Mouse (Mus musculus) midbrain, postnatal 0 days (tissue): ENCODE measurements around the gene Hif3a. TPM values are rescaled to one million over a fixed set of nuclear protein-coding genes. Genes with fewer than 3 reads are reported as not detected.

Source experiments
- ATAC-seq: fragments of 200-750 bp; cut with Nextera tagmentation; 2 replicates; pipeline ENCODE4 v1.8.0; 2017; ENCODE audit warnings: moderate number of reproducible peaks, mild to moderate bottlenecking, moderate TSS enrichment, moderate library complexity; ENCODE audit not compliant: low FRiP score
- DNase-seq: peaks from one replicate; pipeline ENCODE4 v3.0.0-alpha.2; 2015; ENCODE audit warnings: low spot score
- H3K27ac ChIP-seq: fragments of 300-500 bp; sonication (generic); 2 replicates; pipeline ENCODE4 v1.5.1; 2014; ENCODE audit warnings: low read depth, mild to moderate bottlenecking, low read length, mixed read lengths
- H3K27me3 ChIP-seq: fragments of 300-500 bp; sonication (generic); 2 replicates; pipeline ENCODE4 v1.6.1; 2014; ENCODE audit warnings: low read length, control low read depth, mixed read lengths; ENCODE audit not compliant: insufficient read depth
- H3K36me3 ChIP-seq: fragments of 300-500 bp; sonication (generic); 2 replicates; pipeline ENCODE4 v1.6.1; 2014; ENCODE audit warnings: low read length, control low read depth, mixed read lengths; ENCODE audit not compliant: insufficient read depth
- H3K4me1 ChIP-seq: fragments of 300-500 bp; sonication (generic); 2 replicates; pipeline ENCODE4 v1.6.1; 2014; ENCODE audit warnings: mild to moderate bottlenecking, control low read depth, antibody characterized with exemption, low read length, mixed read lengths; ENCODE audit not compliant: insufficient read depth
- H3K4me2 ChIP-seq: fragments of 300-500 bp; sonication (generic); 2 replicates; pipeline ENCODE4 v1.6.1; 2014; ENCODE audit warnings: low read depth, mild to moderate bottlenecking, low read length, mixed read lengths; ENCODE audit not compliant: poor library complexity, severe bottlenecking
- H3K4me3 ChIP-seq: fragments of 300-500 bp; sonication (generic); 2 replicates; pipeline ENCODE4 v1.5.1; 2014; ENCODE audit warnings: low read depth, mild to moderate bottlenecking, low read length, moderate library complexity
- H3K9ac ChIP-seq: fragments of 300-500 bp; sonication (generic); replicated peaks from 2 replicates; pipeline ENCODE4 v1.6.1; 2014; ENCODE audit warnings: mild to moderate bottlenecking, low read length, moderate library complexity, mixed read lengths; ENCODE audit not compliant: poor library complexity, severe bottlenecking
- H3K9me3 ChIP-seq: fragments of 300-500 bp; sonication (generic); 2 replicates; pipeline ENCODE4 v1.6.1; 2016; ENCODE audit warnings: low read length, control low read depth
- CTCF ChIP-seq: IDR thresholded peaks from 2 replicates; pipeline ENCODE4 v1.5.1; 2016; ENCODE audit warnings: antibody characterized with exemption, mild to moderate bottlenecking
- WGBS: fragments of 180-500 bp; shearing (Covaris S2); extraction: QIAGEN DNeasy Blood & Tissue Kit; methylation state at CpG from one replicate; pipeline ENCODE4 v1.1.7; 2014; 5-methylcytosine and 5-hydroxymethylcytosine counted together
- polyA plus RNA-seq: library from polyadenylated mRNA; unstranded; fragments of >200 nt; fragmentation: Nextera tagmentation; extraction: Ambion mirVana; gene quantifications from 2 replicates; pipeline ENCODE4 v1.2.1, GENCODE M21; 2015
- total RNA-seq: library from RNA; depleted of rRNA; stranded (reverse); fragments of >200 nt; gene quantifications from 2 replicates; pipeline ENCODE4 v1.2.3, GENCODE M21; 2014

Gene Hif3a
- total and polyA plus RNA-seq, 2 experiments from 2014 or later: 2.7 to 13.6 TPM

DNA sequence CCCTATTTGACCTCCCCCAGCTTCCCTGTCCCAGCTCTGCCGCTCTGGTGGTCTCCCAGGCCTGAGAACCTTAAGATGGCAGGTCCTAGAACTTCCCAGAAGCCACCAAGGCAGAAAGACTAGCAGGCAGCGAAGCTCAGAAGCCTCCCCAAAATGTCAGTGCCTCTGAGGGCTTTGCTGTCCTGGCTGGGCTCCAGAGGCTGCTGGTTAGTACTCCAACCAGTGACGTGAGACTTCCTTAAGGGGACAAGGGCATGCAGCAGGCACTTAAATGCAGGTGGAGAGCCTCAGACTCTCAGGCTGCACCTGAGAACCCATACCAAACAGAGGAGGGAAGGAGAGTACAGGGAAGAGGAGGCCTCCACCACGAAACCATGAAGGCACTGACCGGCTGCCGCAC is 38.1 kb downstream of the Hif3a start:
- no peak for ATAC-seq
- TF ChIP-seq CTCF: no peak

GRCm38 (mm10) chr7:17023701-17024100 is 38.5 kb downstream of the Hif3a start:
- no peak for TF ChIP-seq CTCF
- Histone ChIP-seq H3K27me3 (no peaks in the 10 kb centered on the region), H3K4me1 (peaks cover 12% of the 10 kb centered on the region), H3K4me2 (no peak overlapping the region), H3K9me3 (no peaks in the 10 kb centered on the region), H3K36me3 (peaks cover 43% of the 10 kb centered on the region), H3K27ac (no peak overlapping the region), H3K4me3 (no peak overlapping the region), H3K9ac (no peak overlapping the region)
- ATAC-seq (no peak), DNase-seq (no peak)
- WGBS: 88% methylated on average over 4 of the region's 4 CpGs

More for the DNA sequence above, 38.1 kb downstream of the Hif3a start:
- Histone ChIP-seq H3K4me2 (no peak overlapping the region), H3K9ac (no peak overlapping the region), H3K27ac (no peak overlapping the region), H3K9me3 (no peaks in the 10 kb centered on the region), H3K4me3 (no peak overlapping the region), H3K36me3 (peaks cover 40% of the 10 kb centered on the region), H3K4me1 (peaks cover 12% of the 10 kb centered on the region), H3K27me3 (no peaks in the 10 kb centered on the region)
- DNase-seq: no peak
- 82% methylated on average over 6 of the region's 6 CpGs for WGBS

DNA sequence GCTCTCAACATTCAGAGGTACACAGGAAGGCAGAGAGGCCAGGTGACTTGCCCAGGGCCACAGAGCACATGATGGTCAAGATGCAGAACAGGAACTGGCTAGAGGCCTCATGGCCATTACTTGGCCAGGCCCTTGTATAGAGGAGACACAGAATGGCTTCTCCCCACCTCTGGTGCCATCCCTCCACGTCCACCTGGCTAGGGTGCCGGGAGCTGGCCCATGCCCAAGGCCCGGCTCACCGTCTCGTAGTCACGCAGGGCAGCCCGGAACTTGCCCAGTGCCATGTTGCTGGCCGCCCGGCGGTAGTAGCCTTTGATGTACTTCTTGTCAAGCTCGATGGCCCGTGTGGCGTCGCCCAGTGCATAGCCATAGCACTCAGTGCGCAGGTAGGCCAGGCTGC is 40.1 kb downstream of the Hif3a start:
- no peak for TF ChIP-seq CTCF
- Histone ChIP-seq H3K27me3 (no peaks in the 10 kb centered on the region), H3K4me1 (peaks cover 12% of the 10 kb centered on the region), H3K9me3 (no peaks in the 10 kb centered on the region), H3K36me3 (peaks cover 49% of the 10 kb centered on the region), H3K27ac (no peak overlapping the region), H3K9ac (no peak overlapping the region), H3K4me2 (no peak overlapping the region), H3K4me3 (no peak overlapping the region)
- WGBS: 98% methylated on average over 15 of the region's 15 CpGs
- no peak for ATAC-seq
- no peak for DNase-seq

DNA sequence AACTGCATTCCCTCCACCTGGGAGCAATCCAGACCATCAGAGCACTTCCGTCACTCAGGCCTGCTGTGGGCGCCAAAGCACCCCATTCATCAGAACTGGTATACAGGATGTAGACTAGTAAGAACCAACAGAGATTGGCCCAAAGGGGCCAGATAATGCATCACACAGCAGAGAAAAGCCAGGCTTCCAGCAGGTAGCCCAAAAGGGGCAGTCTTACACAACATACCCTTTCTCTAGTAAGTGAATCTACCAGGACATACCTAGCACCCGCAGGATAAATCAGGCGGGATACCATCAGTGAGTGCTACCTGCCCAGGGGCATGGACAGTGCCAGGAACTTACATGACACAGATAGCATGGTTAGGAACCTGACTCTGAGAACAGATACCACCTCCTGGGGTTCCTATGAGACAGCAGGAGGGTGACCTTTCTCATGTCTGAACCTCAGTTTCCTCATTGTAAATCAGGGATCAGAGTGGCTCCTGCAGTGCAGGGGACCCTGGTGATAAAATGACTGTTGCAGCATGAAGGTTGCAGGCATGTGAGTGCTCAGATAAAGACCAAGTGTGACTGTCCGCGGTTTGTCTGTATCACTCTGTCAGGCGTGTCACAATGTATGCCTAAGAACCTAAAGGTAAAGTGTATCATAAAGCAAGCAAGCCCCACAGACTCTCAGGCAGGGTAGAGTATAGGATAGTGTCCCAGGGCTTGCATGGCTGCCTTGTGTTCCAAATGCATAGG is 42.6 kb downstream of the Hif3a start:
- WGBS: 89% methylated on average over 7 of the region's 7 CpGs
- H3K9ac ChIP-seq: no peak overlapping the region
- peaks cover 64% of the 10 kb centered on the region for H3K36me3 ChIP-seq

GRCm38 (mm10) chr7:17017921-17018320 is 44.3 kb downstream of the Hif3a start:
- WGBS: 83% methylated on average over 2 of the region's 2 CpGs
- H3K36me3 ChIP-seq: peaks cover 75% of the 10 kb centered on the region
- no peak for ATAC-seq

More for the DNA sequence above, 42.6 kb downstream of the Hif3a start:
- no peak overlapping the region for H3K4me3 ChIP-seq
- no peak for DNase-seq
- no peaks in the 10 kb centered on the region for H3K9me3 ChIP-seq
- no peak overlapping the region for H3K4me2 ChIP-seq
- no peak for ATAC-seq
- no peaks in the 10 kb centered on the region for H3K27me3 ChIP-seq
- H3K4me1 ChIP-seq: no peaks in the 10 kb centered on the region
- no peak overlapping the region for H3K27ac ChIP-seq
- TF ChIP-seq CTCF: no peak

GRCm38 (mm10) chr7:17017036-17017435 is 45.2 kb downstream of the Hif3a start:
- Histone ChIP-seq H3K4me1 (no peaks in the 10 kb centered on the region), H3K4me3 (no peak overlapping the region), H3K27me3 (no peaks in the 10 kb centered on the region), H3K27ac (no peak overlapping the region), H3K4me2 (no peak overlapping the region), H3K9ac (no peak overlapping the region), H3K9me3 (no peaks in the 10 kb centered on the region), H3K36me3 (peaks cover 74% of the 10 kb centered on the region)
- 65% methylated on average over 1 of the region's 1 CpGs for WGBS
- no peak for TF ChIP-seq CTCF
- DNase-seq: peak; percentile 93
- ATAC-seq: peak; percentile 36; the same call in 1 of the 2 replicates

More at GRCm38 (mm10) chr7:17017921-17018320, 44.3 kb downstream of the Hif3a start:
- Histone ChIP-seq H3K9ac (no peak overlapping the region), H3K27me3 (no peaks in the 10 kb centered on the region), H3K9me3 (no peaks in the 10 kb centered on the region), H3K4me2 (no peak overlapping the region), H3K4me1 (no peaks in the 10 kb centered on the region), H3K27ac (no peak overlapping the region), H3K4me3 (no peak overlapping the region)
- TF ChIP-seq CTCF: no peak
- DNase-seq: no peak
